Mouse (Mus musculus): ENCODE measurements around the gene Arhgap44.

DNA sequence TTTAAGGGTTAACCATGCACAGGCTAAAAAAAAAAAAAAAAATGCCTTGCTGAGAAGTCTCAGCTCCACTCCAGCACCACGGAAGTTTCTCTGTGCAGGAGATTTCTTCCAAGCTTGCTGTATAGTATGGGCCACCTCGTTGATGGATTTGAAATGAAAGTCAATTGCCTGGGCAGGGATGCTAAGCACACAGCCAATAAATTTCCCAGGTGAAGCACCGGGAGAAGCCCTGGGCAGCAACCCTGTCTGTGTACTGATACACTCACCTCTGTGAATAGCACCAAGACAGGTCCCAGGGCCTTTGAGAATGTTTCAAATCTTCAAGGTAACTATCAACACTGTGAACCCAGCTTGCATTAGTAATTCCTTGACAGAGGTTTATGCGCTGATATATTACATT is 50.7 kb downstream of the Arhgap44 start:
- no peak for TF ChIP-seq CTCF (IDR thresholded peaks at IDR 0.05)
- no peak for TF ChIP-seq EP300 (IDR thresholded peaks at IDR 0.05; ENCODE audit: insufficient read depth, low read depth, low read length)

Measured in heart, adult 2 months (tissue).